Mouse (Mus musculus): Measurements from ENCODE around the gene Gm5155. TPM values are rescaled to one million over a fixed set of nuclear protein-coding genes. Genes with fewer than 3 reads are reported as not detected.

The Gm5155 gene
- not detected for total RNA-seq (2023)

GRCm38 (mm10) chr7:17871467-17871866 is at the start of gene Gm5155:
TSS of gene Gm5155 (plus strand) at chr7:17871767.

Other genes starting within 250 kb of the Gm5155 start
- gene Ceacam5, start 158.5 kb upstream of the Gm5155 start, total RNA-seq (2023) = not detected
- not detected for gene Ceacam14, start 59.1 kb upstream of the Gm5155 start, total RNA-seq (2023)
- gene Ceacam11, start 100.4 kb downstream of the Gm5155 start, total RNA-seq (2023) = not detected
- gene Ceacam13, start 138.1 kb downstream of the Gm5155 start, total RNA-seq (2023) = not detected
- not detected for gene Ceacam12, start 194.2 kb downstream of the Gm5155 start, total RNA-seq (2023)